ENCODE assay signal across 9 mouse cellular contexts in the genomic region with DNA sequence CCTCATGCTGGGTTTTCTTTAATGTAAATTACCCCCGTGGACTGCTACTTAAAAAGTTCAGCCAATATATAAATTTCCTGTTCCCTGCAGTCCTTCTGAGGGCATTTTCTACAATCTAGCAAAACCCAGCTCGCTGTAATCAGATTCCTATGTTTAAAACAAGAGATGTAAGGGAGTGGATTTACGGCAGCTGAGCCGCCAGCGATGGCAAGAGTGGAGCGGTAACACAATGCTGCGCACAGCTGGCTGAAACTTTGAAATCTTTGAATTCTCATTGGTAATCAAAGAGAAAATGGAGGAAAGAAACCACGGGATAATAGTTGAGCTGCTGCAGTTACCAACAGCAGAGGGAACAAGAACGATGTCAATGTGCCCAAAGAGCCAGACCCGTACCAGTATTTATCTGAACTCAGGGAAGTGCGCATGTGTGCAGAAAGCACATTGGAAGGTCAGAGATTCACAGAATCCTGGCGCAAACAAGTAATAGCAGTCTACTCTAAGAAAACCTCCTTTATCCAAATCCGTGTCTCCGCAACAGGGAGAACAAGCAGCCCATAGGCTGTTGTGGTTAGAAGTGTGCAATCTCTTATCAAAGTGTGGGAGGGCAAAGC.
DNase-seq lines count a peak whose midpoint lies in the region; ATAC-seq and TF ChIP-seq lines count a peak whose summit lies in the region.
"Had no signal": no experiment of that assay in that cellular context is flagged by ENCODE, and none has a peak within 500 bp of the region (broad histone marks: within the 10 kb centered on the region; RNA-seq: fewer than 3 reads in every experiment).

No protein-coding gene starts in this region.

- no peak for ATAC-seq in hindbrain, embryonic 12.5 days (ENCODE audit: low FRiP score)
- ATAC-seq in midbrain, embryonic 11.5 days (ENCODE audit: low FRiP score), result no peak
- ATAC-seq: liver, postnatal 0 days had no signal

- H3K9ac ChIP-seq in hindbrain, embryonic 12.5 days, result no peak overlapping the region
- no peak overlapping the region for H3K9ac ChIP-seq in midbrain, embryonic 11.5 days (ENCODE audit: low read length)
- H3K9ac ChIP-seq: liver, postnatal 0 days had no signal

- peak overlapping the region; percentile 22 for H3K4me2 ChIP-seq in hindbrain, embryonic 12.5 days (replicated peaks)
- H3K4me2 ChIP-seq in midbrain, embryonic 11.5 days, result peak overlapping the region; percentile 9; the same call in 1 of the 2 replicates

- TF ChIP-seq POLR2A in brain, embryonic 14.5 days (IDR thresholded peaks at IDR 0.05; ENCODE audit: borderline replicate concordance, extremely low read depth, insufficient read depth, insufficient read length, poor library complexity, severe bottlenecking), result no peak

- DNase-seq in brain, embryonic 14.5 days (ENCODE audit: low read depth), result peak; percentile 38
- DNase-seq in midbrain, embryonic 11.5 days (ENCODE audit: low spot score, missing footprints), result no peak
- DNase-seq in thymus, postnatal 36 days, result no peak
- no peak for DNase-seq in left cerebral cortex, postnatal 4 days
- DNase-seq in spleen, adult 12 weeks (ENCODE audit: low spot score), result no peak
- DNase-seq: layer of hippocampus, adult 9-11 months; liver, postnatal 0 days had no signal

- peaks cover 5% of the 10 kb centered on the region; the same call in 1 of the 2 replicates for H3K4me1 ChIP-seq in E14TG2a.4 (replicated peaks; ENCODE audit: low read depth, low read length)
- no peaks in the 10 kb centered on the region for H3K4me1 ChIP-seq in hindbrain, embryonic 12.5 days
- no peaks in the 10 kb centered on the region for H3K4me1 ChIP-seq in midbrain, embryonic 11.5 days (ENCODE audit: control insufficient read depth, insufficient read depth, low read length)

- no peaks in the 10 kb centered on the region for H3K27me3 ChIP-seq in E14TG2a.4 (ENCODE audit: insufficient read depth, low read length)
- no peaks in the 10 kb centered on the region for H3K27me3 ChIP-seq in hindbrain, embryonic 12.5 days
- H3K27me3 ChIP-seq in midbrain, embryonic 11.5 days (ENCODE audit: control insufficient read depth, insufficient read depth, low read length), result no peaks in the 10 kb centered on the region

- H3K4me3 ChIP-seq in E14TG2a.4 (replicated peaks; ENCODE audit: low read length), result peak overlapping the region; percentile 49; the same call in 1 of the 2 replicates
- H3K4me3 ChIP-seq in hindbrain, embryonic 12.5 days, result no peak overlapping the region
- H3K4me3 ChIP-seq in midbrain, embryonic 11.5 days (ENCODE audit: low read depth, low read length), result no peak overlapping the region

- H3K9me3 ChIP-seq in E14TG2a.4 (ENCODE audit: low read length), result no peaks in the 10 kb centered on the region
- no peaks in the 10 kb centered on the region for H3K9me3 ChIP-seq in hindbrain, embryonic 12.5 days (replicated peaks)
- no peaks in the 10 kb centered on the region for H3K9me3 ChIP-seq in midbrain, embryonic 11.5 days (ENCODE audit: control insufficient read depth, low read length)

- TF ChIP-seq CTCF in E14TG2a.4 (conservative IDR thresholded peaks at IDR 0.05; ENCODE audit: low read length), result no peak
- TF ChIP-seq CTCF in brain, embryonic 14.5 days (IDR thresholded peaks at IDR 0.05; ENCODE audit: borderline replicate concordance, extremely low read depth, insufficient read depth, insufficient read length), result no peak

- 71% methylated on average over 14 of the region's 14 CpGs for WGBS in hindbrain, embryonic 12.5 days
- 71% methylated on average over 14 of the region's 14 CpGs for WGBS in midbrain, embryonic 11.5 days

- intact Hi-C loops in left cerebral cortex, postnatal 4 days (cut with DNase I), result no loop called here

- no peaks in the 10 kb centered on the region for H3K36me3 ChIP-seq in E14TG2a.4 (ENCODE audit: insufficient read depth, low read length)
- H3K36me3 ChIP-seq in hindbrain, embryonic 12.5 days, result no peaks in the 10 kb centered on the region
- no peaks in the 10 kb centered on the region for H3K36me3 ChIP-seq in midbrain, embryonic 11.5 days (ENCODE audit: control insufficient read depth, insufficient read depth, low read length)

- no peak overlapping the region for H3K27ac ChIP-seq in hindbrain, embryonic 12.5 days
- H3K27ac ChIP-seq in midbrain, embryonic 11.5 days (ENCODE audit: low read depth, low read length), result no peak overlapping the region
